Mouse (Mus musculus) heart, postnatal 0 days (tissue): ENCODE measurements around the gene Csf3r.

Experiments used
- CTCF ChIP-seq: IDR thresholded peaks from 2 replicates; pipeline ENCODE4 v1.5.1; 2016; ENCODE audit warnings: antibody characterized with exemption, control low read depth, low read depth
- EP300 ChIP-seq: IDR thresholded peaks from 2 replicates; pipeline ENCODE4 v1.6.1; 2016; ENCODE audit warnings: antibody characterized with exemption, low read depth

DNA sequence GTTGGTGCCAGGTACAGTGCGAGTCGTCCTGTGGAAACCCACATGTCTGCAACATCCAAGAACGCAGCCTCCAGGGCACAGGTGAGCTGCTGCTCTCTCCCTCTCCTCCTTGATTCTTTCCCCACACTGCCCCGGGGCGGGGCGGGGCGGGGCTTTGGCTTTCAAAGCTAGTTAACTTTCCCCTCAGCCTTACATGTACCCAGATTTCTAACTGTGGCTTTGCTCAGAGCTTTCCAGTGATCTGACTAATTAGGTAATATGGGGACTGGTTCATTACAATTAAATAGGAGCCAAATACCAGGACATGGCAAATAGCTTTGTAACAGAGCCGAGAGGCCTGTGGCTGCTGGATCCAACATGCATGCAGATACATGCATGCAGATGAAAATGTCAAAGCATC lies 60.0 kb downstream of the Csf3r start:
- TF ChIP-seq CTCF: no peak
- TF ChIP-seq EP300: no peak
